Mouse (Mus musculus) forebrain, embryonic 14.5 days (tissue): ENCODE data around the gene Sorbs1. TPM values are rescaled to one million over a fixed set of nuclear protein-coding genes. Genes with fewer than 3 reads are reported as not detected.

Experiments used
- ATAC-seq: fragments of 200-750 bp; cut with Nextera tagmentation; 2 replicates; pipeline ENCODE4 v1.8.0; 2017; ENCODE audit warnings: mild to moderate bottlenecking, moderate library complexity
- DNase-seq: peaks from one replicate; pipeline ENCODE4 v3.0.0-alpha.2; 2015; ENCODE audit warnings: low spot score
- H3K27ac ChIP-seq: fragments of 300-500 bp; sonication (generic); 2 replicates; pipeline ENCODE4 v1.5.1; 2014; ENCODE audit warnings: low read depth, mild to moderate bottlenecking, control low read depth, low read length, moderate library complexity
- H3K27me3 ChIP-seq: fragments of 300-500 bp; sonication (generic); replicated peaks from 2 replicates; pipeline ENCODE4 v1.6.1; 2014; ENCODE audit warnings: low read length, control low read depth, mixed read lengths; ENCODE audit not compliant: control insufficient read depth, insufficient read depth
- H3K36me3 ChIP-seq: fragments of 300-500 bp; sonication (generic); 2 replicates; pipeline ENCODE4 v1.6.1; 2014; ENCODE audit warnings: low read length, control low read depth; ENCODE audit not compliant: control insufficient read depth, insufficient read depth
- H3K4me1 ChIP-seq: fragments of 300-500 bp; sonication (generic); 2 replicates; pipeline ENCODE4 v1.6.1; 2014; ENCODE audit warnings: antibody characterized with exemption, low read length, control low read depth; ENCODE audit not compliant: control insufficient read depth, insufficient read depth
- H3K4me2 ChIP-seq: fragments of 300-500 bp; sonication (generic); 2 replicates; pipeline ENCODE4 v1.6.1; 2014; ENCODE audit warnings: mild to moderate bottlenecking, control low read depth, low read length
- H3K4me3 ChIP-seq: fragments of 300-500 bp; sonication (generic); 2 replicates; pipeline ENCODE4 v1.5.1; 2014; ENCODE audit warnings: low read depth, low read length, control low read depth
- H3K9ac ChIP-seq: fragments of 300-500 bp; sonication (generic); 2 replicates; pipeline ENCODE4 v1.6.1; 2014; ENCODE audit warnings: mild to moderate bottlenecking, low read length, control low read depth, moderate library complexity
- H3K9me3 ChIP-seq: fragments of 300-500 bp; sonication (generic); replicated peaks from 2 replicates; pipeline ENCODE4 v1.6.1; 2016; ENCODE audit warnings: low read length, control low read depth, mixed read lengths; ENCODE audit not compliant: control insufficient read depth
- WGBS: fragments of 180-500 bp; shearing (Covaris S2); extraction: QIAGEN DNeasy Blood & Tissue Kit; methylation state at CpG from one replicate; pipeline ENCODE4 v1.1.7; 2014; 5-methylcytosine and 5-hydroxymethylcytosine counted together
- polyA plus RNA-seq: library from polyadenylated mRNA; unstranded; fragments of >200 nt; fragmentation: Nextera tagmentation; extraction: Ambion mirVana; gene quantifications from 2 replicates; pipeline ENCODE4 v1.2.1, GENCODE M21; 2014

The Sorbs1 gene
- polyA plus RNA-seq, 1 experiment from 2014 or later: 61.1 TPM

- Histone ChIP-seq H3K4me2 (no peak overlapping the region), H3K9me3 (no peaks in the 10 kb centered on the region), H3K9ac (no peak overlapping the region), H3K36me3 (0 out of 2 replicates have a peak, but pooled peaks cover 6% of the 10 kb centered on the region), H3K27ac (no peak overlapping the region), H3K4me3 (no peak overlapping the region), H3K4me1 (no peaks in the 10 kb centered on the region), H3K27me3 (no peaks in the 10 kb centered on the region)
- WGBS: 81% methylated on average over 2 of the region's 2 CpGs
- DNase-seq (no peak), ATAC-seq (no peak)
These were observed 215.0 kb downstream of the Sorbs1 start for GRCm38 (mm10) chr19:40298574-40298973.

- ATAC-seq (no peak), DNase-seq (no peak)
- H3K9ac ChIP-seq: no peak overlapping the region
- 70% methylated on average over 4 of the region's 4 CpGs for WGBS
- no peak overlapping the region for H3K27ac ChIP-seq
- no peak overlapping the region for H3K4me3 ChIP-seq
- no peaks in the 10 kb centered on the region for H3K27me3 ChIP-seq
- 0 out of 2 replicates have a peak, but pooled peaks cover 6% of the 10 kb centered on the region for H3K36me3 ChIP-seq
- no peaks in the 10 kb centered on the region for H3K9me3 ChIP-seq
- no peaks in the 10 kb centered on the region for H3K4me1 ChIP-seq
- H3K4me2 ChIP-seq: no peak overlapping the region
These were observed 215.8 kb downstream of the Sorbs1 start for GRCm38 (mm10) chr19:40297798-40298144.

- Histone ChIP-seq H3K27ac (no peak overlapping the region), H3K36me3 (0 out of 2 replicates have a peak, but pooled peaks cover 6% of the 10 kb centered on the region), H3K27me3 (no peaks in the 10 kb centered on the region), H3K9ac (no peak overlapping the region), H3K4me3 (no peak overlapping the region), H3K9me3 (no peaks in the 10 kb centered on the region), H3K4me1 (no peaks in the 10 kb centered on the region), H3K4me2 (no peak overlapping the region)
- no peak for DNase-seq
- 84% methylated on average over 7 of the region's 7 CpGs for WGBS
- ATAC-seq: no peak
These were observed 216.3 kb downstream of the Sorbs1 start for GRCm38 (mm10) chr19:40297078-40297797.

- no peaks in the 10 kb centered on the region for H3K9me3 ChIP-seq
- no peak overlapping the region for H3K9ac ChIP-seq
- ATAC-seq (no peak), DNase-seq (no peak)
- H3K4me1 ChIP-seq: no peaks in the 10 kb centered on the region
- H3K27me3 ChIP-seq: no peaks in the 10 kb centered on the region
- WGBS: 63% methylated on average over 1 of the region's 1 CpGs
- H3K4me2 ChIP-seq: no peak overlapping the region
- no peak overlapping the region for H3K4me3 ChIP-seq
- no peak overlapping the region for H3K27ac ChIP-seq
- 0 out of 2 replicates have a peak, but pooled peaks cover 5% of the 10 kb centered on the region for H3K36me3 ChIP-seq
These were observed 219.3 kb downstream of the Sorbs1 start for GRCm38 (mm10) chr19:40294231-40294630.

DNA sequence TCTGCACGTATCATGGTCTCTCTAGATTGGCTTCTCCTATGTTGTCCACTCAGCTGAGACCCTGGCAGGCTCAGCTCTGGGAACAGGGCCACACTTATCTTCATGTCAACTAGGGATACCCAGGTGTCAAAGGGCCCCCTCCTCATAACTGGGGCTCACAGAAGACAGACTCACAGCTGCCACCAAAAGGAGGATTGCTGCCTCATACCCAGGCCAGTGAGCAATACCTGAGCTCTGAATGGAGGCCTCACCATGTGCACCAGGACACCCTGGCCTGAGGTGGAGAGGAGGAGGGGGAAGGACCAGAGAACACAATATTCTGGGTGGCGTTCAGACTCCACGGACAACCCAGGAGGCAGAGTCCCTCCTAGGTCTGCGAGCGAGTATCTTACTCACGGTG, 219.8 kb downstream of the Sorbs1 start:
- Histone ChIP-seq H3K27me3 (no peaks in the 10 kb centered on the region), H3K36me3 (0 out of 2 replicates have a peak, but pooled peaks cover 2% of the 10 kb centered on the region), H3K9me3 (no peaks in the 10 kb centered on the region), H3K4me1 (no peaks in the 10 kb centered on the region), H3K4me3 (no peak overlapping the region), H3K4me2 (no peak overlapping the region), H3K9ac (no peak overlapping the region), H3K27ac (no peak overlapping the region)
- ATAC-seq: no peak
- 95% methylated on average over 6 of the region's 6 CpGs for WGBS
- DNase-seq: no peak

GRCm38 (mm10) chr19:40290099-40290724, 223.4 kb downstream of the Sorbs1 start:
- H3K36me3 ChIP-seq: no peaks in the 10 kb centered on the region
- H3K4me1 ChIP-seq: no peaks in the 10 kb centered on the region
- no peak overlapping the region for H3K27ac ChIP-seq
- H3K9me3 ChIP-seq: no peaks in the 10 kb centered on the region
- H3K27me3 ChIP-seq: no peaks in the 10 kb centered on the region
- no peak overlapping the region for H3K4me3 ChIP-seq
- DNase-seq: no peak
- no peak overlapping the region for H3K9ac ChIP-seq
- no peak for ATAC-seq
- 87% methylated on average over 6 of the region's 6 CpGs for WGBS
- H3K4me2 ChIP-seq: no peak overlapping the region

DNA sequence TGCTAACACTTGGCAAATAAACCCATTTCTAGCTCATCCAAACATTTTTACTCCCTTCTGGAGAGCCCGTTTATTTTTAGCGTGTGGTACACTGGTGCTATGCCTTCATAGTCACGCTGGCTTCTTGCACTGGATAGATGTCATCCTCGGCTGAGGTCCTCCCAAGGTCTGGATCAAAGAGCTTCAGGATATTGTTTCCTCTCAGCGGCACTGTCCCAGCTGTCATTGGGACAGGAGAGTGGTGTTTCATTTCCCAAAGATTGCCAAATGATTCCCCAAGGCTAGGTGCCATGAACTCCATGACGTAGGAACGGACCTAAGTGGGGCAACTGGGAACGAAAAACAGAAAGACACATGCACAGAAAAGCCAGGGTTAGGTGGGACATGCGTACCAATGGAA, 225.2 kb downstream of the Sorbs1 start:
- no peak for ATAC-seq
- Histone ChIP-seq H3K9me3 (no peaks in the 10 kb centered on the region), H3K9ac (no peak overlapping the region), H3K27me3 (no peaks in the 10 kb centered on the region), H3K4me1 (no peaks in the 10 kb centered on the region), H3K27ac (no peak overlapping the region), H3K36me3 (no peaks in the 10 kb centered on the region), H3K4me3 (no peak overlapping the region), H3K4me2 (no peak overlapping the region)
- DNase-seq: no peak
- WGBS: 95% methylated on average over 9 of the region's 9 CpGs

GRCm38 (mm10) chr19:40284704-40285103, 228.9 kb downstream of the Sorbs1 start:
- no peak overlapping the region for H3K4me2 ChIP-seq
- no peaks in the 10 kb centered on the region for H3K36me3 ChIP-seq
- H3K9me3 ChIP-seq: peaks cover 2% of the 10 kb centered on the region; the same call in 1 of the 2 replicates
- DNase-seq (no peak), ATAC-seq (no peak)
- 89% methylated on average over 2 of the region's 2 CpGs for WGBS
- no peak overlapping the region for H3K9ac ChIP-seq
- H3K27ac ChIP-seq: no peak overlapping the region
- H3K4me1 ChIP-seq: no peaks in the 10 kb centered on the region
- H3K4me3 ChIP-seq: no peak overlapping the region
- no peaks in the 10 kb centered on the region for H3K27me3 ChIP-seq

DNA sequence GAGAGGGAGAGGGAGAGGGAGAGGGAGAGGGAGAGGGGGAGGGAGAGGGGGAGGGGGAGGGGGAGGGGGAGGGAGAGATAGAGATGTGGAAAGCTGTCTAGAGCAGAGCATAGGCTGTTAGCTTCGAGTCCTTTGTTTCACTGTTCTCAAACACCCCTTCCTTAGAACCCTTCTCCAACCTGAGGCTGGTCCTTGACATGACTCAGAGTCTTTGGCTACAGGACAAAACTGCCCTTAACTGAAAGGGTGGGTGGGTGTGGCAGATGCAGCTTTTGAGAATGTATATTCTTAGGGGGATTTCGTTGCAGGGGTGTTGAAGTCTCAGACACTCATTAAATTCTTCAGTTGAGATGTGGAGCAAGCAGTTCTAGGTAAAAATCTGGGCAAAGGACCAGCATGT, 230.2 kb downstream of the Sorbs1 start:
- H3K36me3 ChIP-seq: no peaks in the 10 kb centered on the region
- no peak overlapping the region for H3K27ac ChIP-seq
- 66% methylated on average over 2 of the region's 2 CpGs for WGBS
- H3K4me1 ChIP-seq: no peaks in the 10 kb centered on the region
- H3K9me3 ChIP-seq: peaks cover 2% of the 10 kb centered on the region; the same call in 1 of the 2 replicates
- H3K27me3 ChIP-seq: no peaks in the 10 kb centered on the region
- DNase-seq: no peak
- H3K4me3 ChIP-seq: no peak overlapping the region
- no peak for ATAC-seq
- no peak overlapping the region for H3K9ac ChIP-seq
- H3K4me2 ChIP-seq: no peak overlapping the region
